Mouse (Mus musculus): ENCODE measurements at regions not wholly inside any gene's neighbourhood (a gene's known extent, or its start where the extent isn't known, plus 50 kb on each side); places are given as distances from the start of the nearest gene placed in this dataset.

GRCm38 (mm10) chr2:180832711-180833110 is 56.0 kb upstream of the Bhlhe23 start:
- Histone ChIP-seq H3K27me3 (ENCODE audit: control insufficient read depth, insufficient read depth, low read length) (no peaks in the 10 kb centered on the region), H3K4me2 (ENCODE audit: low read depth, low read length) (no peak overlapping the region), H3K4me3 (ENCODE audit: low read depth, low read length) (no peak overlapping the region), H3K9ac (replicated peaks; ENCODE audit: low read length) (no peak overlapping the region), H3K36me3 (replicated peaks; ENCODE audit: control insufficient read depth, insufficient read depth, low read depth, low read length) (no peaks in the 10 kb centered on the region), H3K27ac (replicated peaks; ENCODE audit: low read depth, low read length) (no peak overlapping the region), H3K9me3 (replicated peaks; ENCODE audit: control insufficient read depth, low read length) (no peaks in the 10 kb centered on the region), H3K4me1 (ENCODE audit: control insufficient read depth, insufficient read depth, low read length) (no peaks in the 10 kb centered on the region)
- DNase-seq (ENCODE audit: low spot score) = no peak
- no peak for ATAC-seq (replicated peaks; ENCODE audit: insufficient number of reproducible peaks, low FRiP score, low TSS enrichment, low read depth)
- 83% methylated on average over 7 of the region's 7 CpGs for WGBS

DNA sequence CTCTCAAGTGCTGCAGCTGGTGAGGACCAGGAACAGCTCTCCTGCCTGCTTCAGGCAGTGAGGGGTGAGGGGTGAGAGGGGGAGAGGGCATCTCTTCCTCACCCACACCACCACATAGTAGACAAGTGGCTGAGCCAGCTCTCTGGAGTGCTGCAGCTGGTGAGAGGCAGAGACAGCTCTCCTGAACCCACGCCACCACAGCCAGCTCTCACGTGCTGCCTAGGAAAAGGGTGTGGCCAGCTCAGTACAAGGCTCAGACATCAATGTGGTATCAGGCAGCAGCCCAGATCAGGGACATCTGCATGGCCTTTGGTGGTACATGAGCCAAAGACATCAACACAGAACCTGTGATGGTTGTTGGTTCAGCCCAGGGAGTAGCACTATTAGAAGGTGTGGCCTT is 53.9 kb upstream of the Bhlhe23 start:
- no peaks in the 10 kb centered on the region for H3K4me1 ChIP-seq (ENCODE audit: control insufficient read depth, insufficient read depth, low read length)
- no peak overlapping the region for H3K9ac ChIP-seq (replicated peaks; ENCODE audit: low read length)
- ATAC-seq (replicated peaks; ENCODE audit: insufficient number of reproducible peaks, low FRiP score, low TSS enrichment, low read depth) (no peak), DNase-seq (ENCODE audit: low spot score) (no peak)
- H3K4me3 ChIP-seq (ENCODE audit: low read depth, low read length) = no peak overlapping the region
- no peak overlapping the region for H3K4me2 ChIP-seq (ENCODE audit: low read depth, low read length)
- H3K9me3 ChIP-seq (replicated peaks; ENCODE audit: control insufficient read depth, low read length) = no peaks in the 10 kb centered on the region
- 74% methylated on average over 2 of the region's 2 CpGs for WGBS
- no peak overlapping the region for H3K27ac ChIP-seq (replicated peaks; ENCODE audit: low read depth, low read length)
- no peaks in the 10 kb centered on the region for H3K36me3 ChIP-seq (replicated peaks; ENCODE audit: control insufficient read depth, insufficient read depth, low read depth, low read length)
- no peaks in the 10 kb centered on the region for H3K27me3 ChIP-seq (ENCODE audit: control insufficient read depth, insufficient read depth, low read length)

- Histone ChIP-seq H3K27me3 (ENCODE audit: control insufficient read depth, insufficient read depth, low read length) (no peaks in the 10 kb centered on the region), H3K27ac (replicated peaks; ENCODE audit: low read depth, low read length) (no peak overlapping the region), H3K36me3 (replicated peaks; ENCODE audit: control insufficient read depth, insufficient read depth, low read depth, low read length) (no peaks in the 10 kb centered on the region), H3K4me2 (ENCODE audit: low read depth, low read length) (no peak overlapping the region), H3K4me1 (ENCODE audit: control insufficient read depth, insufficient read depth, low read length) (no peaks in the 10 kb centered on the region), H3K9ac (replicated peaks; ENCODE audit: low read length) (no peak overlapping the region), H3K9me3 (replicated peaks; ENCODE audit: control insufficient read depth, low read length) (no peaks in the 10 kb centered on the region), H3K4me3 (ENCODE audit: low read depth, low read length) (no peak overlapping the region)
- 75% methylated on average over 2 of the region's 2 CpGs for WGBS
- ATAC-seq (replicated peaks; ENCODE audit: insufficient number of reproducible peaks, low FRiP score, low TSS enrichment, low read depth) (no peak), DNase-seq (ENCODE audit: low spot score) (no peak)
These were observed 51.4 kb upstream of the Bhlhe23 start for GRCm38 (mm10) chr2:180828086-180828485.

GRCm38 (mm10) chr2:180826742-180827141 is 50.0 kb upstream of the Bhlhe23 start:
- ATAC-seq (replicated peaks; ENCODE audit: insufficient number of reproducible peaks, low FRiP score, low TSS enrichment, low read depth) = no peak
- H3K27me3 ChIP-seq (ENCODE audit: control insufficient read depth, insufficient read depth, low read length) = no peaks in the 10 kb centered on the region
- H3K4me2 ChIP-seq (ENCODE audit: low read depth, low read length) = no peak overlapping the region
- H3K4me1 ChIP-seq (ENCODE audit: control insufficient read depth, insufficient read depth, low read length) = no peaks in the 10 kb centered on the region
- DNase-seq (ENCODE audit: low spot score) = no peak
- H3K9ac ChIP-seq (replicated peaks; ENCODE audit: low read length) = no peak overlapping the region
- WGBS = 77% methylated on average over 1 of the region's 1 CpGs
- no peak overlapping the region for H3K4me3 ChIP-seq (ENCODE audit: low read depth, low read length)
- no peaks in the 10 kb centered on the region for H3K36me3 ChIP-seq (replicated peaks; ENCODE audit: control insufficient read depth, insufficient read depth, low read depth, low read length)
- H3K27ac ChIP-seq (replicated peaks; ENCODE audit: low read depth, low read length) = no peak overlapping the region
- H3K9me3 ChIP-seq (replicated peaks; ENCODE audit: control insufficient read depth, low read length) = no peaks in the 10 kb centered on the region
